Mouse (Mus musculus) left cerebral cortex, postnatal 4 days (tissue): ENCODE measurements at regions not wholly inside any gene's neighbourhood (a gene's known extent, or its start where the extent isn't known, plus 50 kb on each side); places are given as distances from the start of the nearest gene placed in this dataset.

Source experiments
- DNase-seq: peaks from one replicate; pipeline ENCODE4 v3.0.0-alpha.2; 2022
- intact Hi-C: fragments of 180-260 bp; cut with DNase I; formaldehyde crosslinking; loops from one replicate; pipeline ENCODE4 v1.15.1; 2025

DNA sequence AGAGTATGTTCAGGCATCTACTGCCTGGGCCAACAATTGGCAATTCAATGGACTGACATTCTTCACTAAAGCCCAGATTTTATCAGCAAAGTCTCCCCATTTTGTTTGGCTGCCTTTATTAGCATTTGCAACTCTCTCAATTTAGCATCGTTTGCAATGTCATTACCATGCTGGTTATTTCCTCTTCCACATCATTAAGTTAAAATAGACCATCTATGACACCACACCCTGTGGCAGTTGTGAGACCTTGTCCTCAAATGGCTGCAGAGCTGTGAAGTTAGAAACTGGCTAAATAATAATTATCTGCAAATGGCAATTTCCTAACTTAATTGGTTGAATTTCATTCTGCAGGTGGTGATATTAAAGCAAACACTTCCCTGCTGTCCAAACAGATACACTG is 381.8 kb downstream of the H2al1n start:
- intact Hi-C loops = no loop called here
- no peak for DNase-seq

GRCm38 (mm10) chrX:14596799-14597198 is 385.9 kb downstream of the H2al1n start:
- intact Hi-C loops = no loop called here
- DNase-seq = no peak

- DNase-seq = peak; percentile 16
- intact Hi-C loops = no loop called here
These were observed 391.0 kb downstream of the H2al1n start for GRCm38 (mm10) chrX:14601916-14602315.

GRCm38 (mm10) chrX:14609196-14609595 is 398.2 kb downstream of the H2al1n start:
- peak; percentile 23 for DNase-seq
- intact Hi-C loops = no loop called here

DNA sequence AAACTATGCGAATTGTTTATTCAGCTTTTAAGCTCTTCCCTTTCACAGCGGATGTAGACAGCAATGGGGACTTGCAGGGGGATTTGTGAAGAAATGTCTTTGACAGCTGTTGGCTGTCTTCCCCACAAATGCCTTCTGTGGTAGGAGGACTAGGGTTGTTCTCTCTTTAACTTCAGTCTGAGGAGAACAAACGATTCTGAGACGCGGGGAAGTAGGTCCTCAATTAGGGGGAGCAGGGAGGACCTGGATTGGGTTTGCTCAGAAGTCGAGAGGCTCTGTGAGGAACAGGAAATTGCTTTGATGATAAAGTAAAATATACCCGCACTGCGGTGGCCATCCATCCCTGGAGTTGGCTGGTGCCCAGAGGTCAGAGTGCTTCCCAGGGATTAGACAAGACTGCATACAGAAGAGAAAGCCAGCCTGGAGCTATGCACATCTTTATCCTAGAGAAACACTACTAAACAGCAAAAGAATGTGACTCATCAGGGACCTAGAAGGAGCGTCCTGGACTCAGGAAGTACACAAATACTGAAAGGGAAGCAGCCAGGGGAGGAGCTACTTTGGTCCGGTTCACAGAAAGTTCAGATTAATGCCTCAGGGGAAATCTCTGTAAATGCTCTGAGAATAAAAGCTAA is 417.4 kb downstream of the H2al1n start:
- intact Hi-C loops = no loop called here
- peak; percentile 37 for DNase-seq

DNA sequence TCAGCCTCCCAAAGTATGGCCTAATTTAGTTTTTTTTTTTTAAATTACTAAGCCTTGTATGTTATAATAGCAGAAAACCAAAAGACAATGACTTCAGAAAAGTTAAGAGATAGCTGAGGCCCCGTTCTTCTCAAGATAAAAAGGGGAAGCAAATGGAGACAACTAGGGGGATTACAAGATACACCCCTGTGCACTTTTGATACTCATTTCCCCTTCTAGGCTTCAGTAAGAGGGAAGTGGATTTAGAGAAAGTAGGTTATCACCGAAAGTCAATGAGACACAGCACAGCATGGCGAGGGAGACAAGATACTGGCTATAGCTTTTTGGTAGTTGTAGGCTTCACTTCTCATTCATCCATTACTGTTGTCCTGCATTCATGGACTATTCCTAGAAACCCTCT is 428.4 kb downstream of the H2al1n start:
- DNase-seq = no peak
- intact Hi-C loops = no loop called here

GRCm38 (mm10) chrX:14664852-14665251 is 453.9 kb downstream of the H2al1n start:
- peak; percentile 3 for DNase-seq

DNA sequence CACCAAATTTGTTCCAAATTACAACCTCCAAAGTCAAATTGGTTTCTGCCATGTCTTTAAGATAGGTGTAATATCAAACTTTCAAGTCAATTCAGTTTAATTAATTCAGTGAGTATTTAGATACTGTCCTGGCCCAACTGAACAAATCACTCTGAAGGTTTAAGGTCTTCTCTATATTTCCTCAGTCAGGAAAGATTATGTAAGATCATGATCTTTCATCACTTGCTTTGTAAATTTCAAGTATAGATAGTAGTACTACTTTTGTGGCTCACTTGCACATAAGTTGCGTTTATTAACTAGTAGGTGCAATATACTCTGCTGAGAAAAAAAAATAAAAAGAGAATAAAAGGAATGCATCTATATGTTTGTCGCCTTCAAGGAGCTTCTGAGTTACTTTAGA is 485.4 kb downstream of the H2al1n start:
- intact Hi-C loops = no loop called here
- DNase-seq = no peak

More at GRCm38 (mm10) chrX:14664852-14665251, 453.9 kb downstream of the H2al1n start:
- intact Hi-C loops = no loop called here

DNA sequence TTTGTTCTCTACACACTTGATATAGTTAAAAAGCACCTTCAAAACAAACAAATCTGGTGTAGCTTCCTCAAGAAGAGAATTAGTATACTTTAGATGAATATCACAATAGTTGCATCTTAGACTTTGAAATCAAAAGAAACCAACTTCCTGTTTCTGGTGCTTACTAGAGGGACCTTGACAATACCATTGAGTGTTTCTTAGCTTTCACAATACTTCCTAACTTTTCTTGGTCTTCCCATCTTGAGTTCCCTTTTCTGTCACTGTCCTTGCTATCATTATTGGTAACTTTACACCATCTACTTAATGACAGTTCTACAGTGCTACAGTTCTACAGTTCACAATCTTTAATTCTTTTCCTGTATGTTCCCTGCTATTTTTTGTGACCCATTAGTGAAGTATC is 528.1 kb downstream of the H2al1n start:
- DNase-seq = no peak
- intact Hi-C loops = no loop called here
